Mouse (Mus musculus) heart, adult 18-20 months (tissue): ENCODE data around the gene Platr17. TPM values are rescaled to one million over a fixed set of nuclear protein-coding genes. Genes with fewer than 3 reads are reported as not detected.

Experiments used
- DNase-seq, 2 experiments: peaks; one replicate each; pipeline ENCODE4 v3.0.0; 2021 to 2022; ENCODE audit warnings: mixed read lengths in 1 of 2
- total RNA-seq, 2 experiments: library from RNA; stranded (reverse); gene quantifications; 2 replicates each; pipeline ENCODE4 v1.2.3; 2021

The Platr17 gene
- total RNA-seq, 2 experiments from 2014 or later, result not detected

- DNase-seq, result peak; percentile 87 to 93
Observed at GRCm38 (mm10) chr17:33919351-33920281, 14.7 kb downstream of the Platr17 start.

GRCm38 (mm10) chr17:33920282-33921097 is 15.6 kb downstream of the Platr17 start:
- DNase-seq, result peak; percentile 86 to 92

DNA sequence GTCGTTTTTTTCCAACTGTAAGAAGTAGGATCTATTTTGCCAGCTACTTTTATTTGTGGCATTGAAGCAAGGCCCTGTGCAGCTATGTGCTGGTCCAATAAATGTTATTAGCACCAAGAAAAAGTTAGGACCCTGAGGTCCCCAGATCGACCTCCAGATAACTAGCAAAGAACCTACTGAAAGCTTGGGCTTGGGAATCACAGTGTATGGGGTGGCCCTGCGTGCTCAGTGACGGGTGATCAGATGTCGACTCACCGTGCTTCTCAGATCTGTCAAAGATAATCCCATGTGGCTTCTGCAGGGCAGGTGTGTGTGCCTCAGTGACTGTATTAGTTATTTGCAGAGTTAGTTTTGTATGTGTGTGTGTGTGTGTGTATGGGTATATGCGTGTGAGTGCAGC is 16.4 kb downstream of the Platr17 start:
- no peak for DNase-seq

GRCm38 (mm10) chr17:33924577-33925283 is 19.8 kb downstream of the Platr17 start:
- DNase-seq, result peak in 1 of 2 experiments; percentile 44

- no peak for DNase-seq
Observed at GRCm38 (mm10) chr17:33925406-33926116, 20.6 kb downstream of the Platr17 start.

DNA sequence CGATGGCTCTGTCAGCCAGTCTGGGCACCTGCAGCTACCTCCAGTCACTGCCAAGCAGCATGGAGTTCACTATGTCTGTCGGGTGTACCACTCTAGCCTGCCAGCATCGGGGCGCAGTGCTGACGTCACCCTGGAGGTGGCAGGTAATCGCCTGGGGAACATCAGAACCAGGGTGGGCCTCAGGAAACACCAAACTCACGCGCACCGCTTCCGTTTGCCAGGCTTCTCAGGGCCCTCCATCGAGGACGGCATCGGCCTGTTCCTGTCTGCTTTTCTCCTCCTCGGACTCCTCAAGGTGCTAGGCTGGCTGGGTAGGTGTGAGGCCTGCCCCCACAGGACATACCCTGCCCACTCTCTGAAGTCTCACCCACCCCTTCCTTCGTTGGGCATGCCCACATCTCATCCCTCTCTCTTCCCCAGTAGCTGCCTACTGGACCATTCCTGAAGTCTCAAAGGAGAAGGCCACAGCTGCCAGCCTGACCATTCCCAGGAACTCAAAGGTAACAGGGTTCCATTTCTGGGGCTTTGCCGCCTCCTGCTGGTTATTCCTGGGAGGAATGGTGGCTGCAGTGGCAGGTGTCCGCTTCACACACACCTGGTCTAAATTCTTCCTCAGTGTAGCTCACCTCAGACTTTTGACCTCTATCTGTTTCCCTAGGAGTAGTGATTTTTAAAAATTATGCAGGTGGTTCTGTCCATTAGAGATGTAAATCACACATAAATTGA is 21.4 kb downstream of the Platr17 start:
- no peak for DNase-seq

- no peak for DNase-seq
Observed at GRCm38 (mm10) chr17:33928251-33928947, 23.5 kb downstream of the Platr17 start.

GRCm38 (mm10) chr17:33929371-33930279 is 24.7 kb downstream of the Platr17 start, which contains the start of gene Rgl2:
Gene Rgl2, plus strand, starts transcription at chr17:33929543.
- DNase-seq, result peak; percentile 90 to 96

DNA sequence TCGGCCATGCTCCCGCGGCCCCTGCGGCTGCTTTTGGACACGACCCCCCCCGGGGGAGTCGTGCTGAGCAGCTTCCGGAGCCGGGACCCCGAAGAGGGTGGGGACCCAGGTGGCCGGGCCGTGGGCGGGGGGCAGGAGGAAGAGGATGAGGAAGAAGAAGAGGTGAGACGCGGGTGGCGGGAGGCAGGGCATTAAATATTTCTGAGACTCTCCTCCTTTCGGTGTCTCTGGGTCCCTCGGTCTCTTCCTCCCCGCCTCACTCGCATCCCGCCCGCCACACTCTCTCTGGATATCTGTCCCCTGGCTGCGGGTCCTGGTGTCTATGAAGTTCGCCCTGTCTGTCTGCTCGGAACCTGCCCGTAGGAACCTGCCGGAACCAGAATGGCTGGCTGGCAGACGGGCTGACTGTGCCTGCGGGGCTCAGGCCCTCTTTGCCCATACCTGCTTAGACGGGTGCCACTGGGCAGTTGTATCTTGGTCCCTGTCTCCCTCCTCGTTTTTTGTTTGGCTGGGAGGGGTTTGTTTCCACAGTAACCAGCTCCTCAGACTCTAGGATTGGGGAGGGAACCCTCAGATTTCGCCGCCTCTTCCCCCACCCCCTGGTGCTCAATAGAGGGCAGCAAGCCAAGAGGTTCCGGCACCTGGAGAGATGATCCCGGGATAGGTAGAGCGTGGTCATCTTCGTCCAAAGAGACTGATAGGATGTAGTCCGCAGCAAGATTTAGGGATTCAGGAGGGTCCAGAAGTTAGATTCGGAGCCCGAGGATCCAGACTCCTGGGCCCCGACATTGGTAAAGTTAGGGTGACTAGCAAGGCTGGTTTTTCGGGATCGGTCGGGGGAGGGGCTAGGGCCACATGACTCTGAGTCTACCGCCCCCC is 25.6 kb downstream of the Platr17 start:
- DNase-seq, result peak; percentile 75 to 79

GRCm38 (mm10) chr17:33931159-33931866 is 26.4 kb downstream of the Platr17 start:
- DNase-seq, result peak in 1 of 2 experiments; percentile 29

- no peak for DNase-seq
Observed at GRCm38 (mm10) chr17:33931947-33932346, 27.0 kb downstream of the Platr17 start.

DNA sequence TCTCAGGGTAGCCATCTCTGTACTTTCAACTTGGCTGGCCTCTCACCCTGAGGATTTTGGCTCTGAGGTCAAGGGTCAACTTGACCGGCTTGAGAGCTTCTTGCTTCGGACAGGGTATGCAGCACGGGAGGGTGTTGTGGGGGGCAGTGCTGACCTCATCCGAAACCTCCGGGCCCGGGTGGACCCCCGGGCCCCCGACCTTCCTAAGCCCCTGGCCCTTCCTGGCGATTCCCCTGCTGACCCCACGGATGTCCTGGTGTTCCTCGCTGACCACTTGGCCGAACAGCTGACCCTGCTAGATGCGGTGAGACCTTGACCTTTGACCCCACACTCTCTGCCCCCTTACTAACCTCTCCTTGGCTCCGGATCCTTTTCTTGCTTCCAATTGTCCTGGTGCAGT is 27.5 kb downstream of the Platr17 start:
- DNase-seq, result no peak

GRCm38 (mm10) chr17:33932970-33933369 is 28.0 kb downstream of the Platr17 start:
- DNase-seq, result no peak

DNA sequence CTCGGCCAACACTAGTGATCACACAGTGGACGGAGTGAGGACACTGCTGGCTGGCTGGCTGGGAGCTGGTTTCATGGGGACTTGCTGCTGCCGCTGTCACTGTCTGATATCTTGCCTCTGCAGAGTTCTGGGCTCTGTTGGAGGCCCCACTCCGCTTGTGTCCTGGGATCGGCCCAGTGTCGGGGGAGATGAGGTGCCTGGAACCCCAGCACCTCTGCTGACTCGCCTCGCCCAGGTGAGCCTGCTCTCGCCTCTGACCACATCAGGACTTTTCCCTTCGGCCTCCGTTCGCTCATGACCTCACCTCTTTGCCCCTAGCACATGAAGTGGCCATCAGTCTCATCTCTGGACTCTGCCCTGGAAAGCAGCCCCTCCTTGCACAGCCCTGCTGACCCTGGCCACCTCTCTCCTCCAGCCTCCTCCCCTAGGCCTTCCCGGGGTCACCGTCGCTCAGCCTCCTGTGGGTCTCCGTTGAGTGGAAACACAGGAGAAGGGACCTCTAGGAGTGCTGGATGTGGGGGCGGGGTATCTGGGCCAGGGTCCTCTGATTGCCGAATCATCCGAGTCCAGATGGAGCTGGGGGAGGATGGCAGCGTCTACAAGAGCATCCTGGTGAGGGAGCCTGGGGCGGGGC is 30.6 kb downstream of the Platr17 start:
- no peak for DNase-seq

- no peak for DNase-seq
Observed at GRCm38 (mm10) chr17:33936993-33937392, 32.1 kb downstream of the Platr17 start.

DNA sequence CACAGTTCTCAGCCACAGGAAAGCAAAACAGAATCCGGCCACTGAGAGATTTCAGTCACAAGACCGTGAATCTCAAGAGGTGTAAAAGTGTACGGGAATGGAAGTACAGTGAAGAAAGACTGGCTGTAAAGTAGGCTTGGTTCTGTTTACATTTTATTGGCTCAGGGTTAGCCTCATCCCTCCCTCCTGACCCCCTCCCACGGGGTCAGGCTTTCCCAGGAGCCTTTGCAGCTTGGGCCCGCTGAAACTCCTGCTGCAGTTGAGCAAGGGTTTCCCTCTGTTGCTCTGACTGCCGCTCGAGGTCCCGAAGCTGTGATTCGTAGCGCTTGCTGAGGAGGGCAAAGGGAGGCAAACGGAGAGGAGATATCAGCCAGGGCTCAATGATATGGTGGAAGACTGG is 33.8 kb downstream of the Platr17 start:
- DNase-seq, result no peak
